Mouse (Mus musculus) intestine, embryonic 14.5 days (tissue): ENCODE results near the gene Map4k2. TPM values are rescaled to one million over a fixed set of nuclear protein-coding genes. Genes with fewer than 3 reads are reported as not detected.

Experiments
- ATAC-seq: fragments of 200-750 bp; cut with Nextera tagmentation; replicated peaks from 2 replicates; pipeline ENCODE4 v1.8.0; 2017; ENCODE audit warnings: low read depth, moderate number of reproducible peaks, moderate TSS enrichment, moderate library complexity; ENCODE audit not compliant: low FRiP score, low TSS enrichment
- DNase-seq: peaks from one replicate; pipeline ENCODE4 v3.0.0-alpha.2; 2018; ENCODE audit warnings: low spot score
- H3K27ac ChIP-seq: fragments of 300-500 bp; sonication (generic); 2 replicates; pipeline ENCODE4 v1.5.1; 2014; ENCODE audit warnings: low read depth, mild to moderate bottlenecking, control low read depth
- H3K27me3 ChIP-seq: fragments of 300-500 bp; sonication (generic); replicated peaks from 2 replicates; pipeline ENCODE4 v1.6.1; 2014; ENCODE audit warnings: low read length, control low read depth; ENCODE audit not compliant: control insufficient read depth, insufficient read depth
- H3K36me3 ChIP-seq: fragments of 300-500 bp; sonication (generic); 2 replicates; pipeline ENCODE4 v1.6.1; 2014; ENCODE audit warnings: low read length, control low read depth; ENCODE audit not compliant: control insufficient read depth, insufficient read depth
- H3K4me1 ChIP-seq: fragments of 300-500 bp; sonication (generic); replicated peaks from 2 replicates; pipeline ENCODE4 v1.6.1; 2014; ENCODE audit warnings: low read length, control low read depth, mixed read lengths; ENCODE audit not compliant: control insufficient read depth, insufficient read depth
- H3K4me2 ChIP-seq: fragments of 300-500 bp; sonication (generic); 2 replicates; pipeline ENCODE4 v1.6.1; 2014; ENCODE audit warnings: low read length
- H3K4me3 ChIP-seq: fragments of 300-500 bp; sonication (generic); 2 replicates; pipeline ENCODE4 v1.5.1; 2014; ENCODE audit warnings: low read depth, low read length, control low read depth, mixed read lengths
- H3K9ac ChIP-seq: fragments of 300-500 bp; sonication (generic); 2 replicates; pipeline ENCODE4 v1.6.1; 2014; ENCODE audit warnings: mild to moderate bottlenecking, low read length
- H3K9me3 ChIP-seq: fragments of 300-500 bp; sonication (generic); 2 replicates; pipeline ENCODE4 v1.6.1; 2016; ENCODE audit warnings: low read length, control low read depth; ENCODE audit not compliant: control insufficient read depth
- WGBS: fragments of 180-500 bp; shearing (Covaris S2); extraction: QIAGEN DNeasy Blood & Tissue Kit; methylation state at CpG from one replicate; pipeline ENCODE4 v1.1.7; 2014; 5-methylcytosine and 5-hydroxymethylcytosine counted together
- polyA plus RNA-seq: library from polyadenylated mRNA; unstranded; fragments of >200 nt; fragmentation: Nextera tagmentation; extraction: Ambion mirVana; gene quantifications from 2 replicates; pipeline ENCODE4 v1.2.1, GENCODE M21; 2014

Map4k2 gene
- polyA plus RNA-seq, 1 experiment from 2014 or later, result 7.6 TPM

- H3K4me1 ChIP-seq, result peaks cover 5% of the 10 kb centered on the region
- H3K27me3 ChIP-seq, result no peaks in the 10 kb centered on the region
- 93% methylated on average over 5 of the region's 5 CpGs for WGBS
- no peak overlapping the region for H3K4me2 ChIP-seq
- H3K9ac ChIP-seq, result no peak overlapping the region
- no peak overlapping the region for H3K27ac ChIP-seq
- ATAC-seq (no peak), DNase-seq (no peak)
- no peaks in the 10 kb centered on the region for H3K9me3 ChIP-seq
- H3K4me3 ChIP-seq, result no peak overlapping the region
- H3K36me3 ChIP-seq, result peaks cover 30% of the 10 kb centered on the region
These were observed 38.8 kb upstream of the Map4k2 start for GRCm38 (mm10) chr19:6302114-6302513.

DNA sequence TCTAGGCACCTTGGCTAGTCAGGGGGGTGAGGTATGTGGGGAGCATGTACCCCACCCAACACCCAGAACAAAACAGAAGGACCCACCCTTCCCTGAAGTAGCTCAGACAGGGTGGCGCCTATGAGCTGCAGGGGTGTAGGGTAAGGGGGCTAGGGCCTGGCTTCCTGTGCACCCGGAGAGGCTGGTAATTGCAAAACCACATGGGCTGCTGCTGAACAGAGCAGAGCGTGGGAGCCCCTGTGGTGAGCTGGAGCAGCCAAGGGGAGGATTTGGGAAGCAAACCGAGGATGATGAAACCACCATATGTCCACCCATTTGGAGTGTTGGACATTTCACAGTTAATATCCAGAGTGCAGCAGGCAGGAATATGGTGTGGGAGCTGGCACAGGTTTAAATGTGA, 38.4 kb upstream of the Map4k2 start:
- no peaks in the 10 kb centered on the region for H3K27me3 ChIP-seq
- no peak overlapping the region for H3K27ac ChIP-seq
- no peak overlapping the region for H3K9ac ChIP-seq
- no peak overlapping the region for H3K4me3 ChIP-seq
- WGBS, result 53% methylated on average over 4 of the region's 4 CpGs
- ATAC-seq (no peak), DNase-seq (no peak)
- no peak overlapping the region for H3K4me2 ChIP-seq
- H3K36me3 ChIP-seq, result peaks cover 26% of the 10 kb centered on the region
- peaks cover 8% of the 10 kb centered on the region for H3K4me1 ChIP-seq
- no peaks in the 10 kb centered on the region for H3K9me3 ChIP-seq

DNA sequence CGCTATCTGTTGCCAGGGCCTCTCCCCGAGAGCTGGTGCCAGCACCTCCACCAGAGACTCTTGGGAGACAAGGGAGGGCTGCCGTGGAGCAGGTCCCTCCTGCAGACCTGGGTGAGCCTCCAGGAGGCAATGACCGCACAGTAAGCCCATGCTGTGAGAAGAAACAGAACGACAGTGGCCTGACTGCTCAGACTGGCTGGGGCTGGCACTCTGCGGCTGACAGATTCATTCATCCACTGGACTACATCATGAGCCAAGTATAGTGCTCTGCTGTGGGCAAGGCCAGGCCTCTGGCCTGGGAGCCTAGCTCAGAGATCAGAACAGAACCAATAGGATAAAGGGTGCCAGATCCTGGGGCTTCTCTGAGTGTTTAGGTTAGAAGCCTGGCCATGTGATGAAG, 37.1 kb upstream of the Map4k2 start:
- ATAC-seq, result no peak
- 75% methylated on average over 6 of the region's 6 CpGs for WGBS
- Histone ChIP-seq H3K27ac (no peak overlapping the region), H3K4me1 (peaks cover 8% of the 10 kb centered on the region), H3K36me3 (peaks cover 13% of the 10 kb centered on the region), H3K4me2 (no peak overlapping the region), H3K4me3 (no peak overlapping the region), H3K9ac (no peak overlapping the region), H3K27me3 (no peaks in the 10 kb centered on the region), H3K9me3 (no peaks in the 10 kb centered on the region)
- no peak for DNase-seq

DNA sequence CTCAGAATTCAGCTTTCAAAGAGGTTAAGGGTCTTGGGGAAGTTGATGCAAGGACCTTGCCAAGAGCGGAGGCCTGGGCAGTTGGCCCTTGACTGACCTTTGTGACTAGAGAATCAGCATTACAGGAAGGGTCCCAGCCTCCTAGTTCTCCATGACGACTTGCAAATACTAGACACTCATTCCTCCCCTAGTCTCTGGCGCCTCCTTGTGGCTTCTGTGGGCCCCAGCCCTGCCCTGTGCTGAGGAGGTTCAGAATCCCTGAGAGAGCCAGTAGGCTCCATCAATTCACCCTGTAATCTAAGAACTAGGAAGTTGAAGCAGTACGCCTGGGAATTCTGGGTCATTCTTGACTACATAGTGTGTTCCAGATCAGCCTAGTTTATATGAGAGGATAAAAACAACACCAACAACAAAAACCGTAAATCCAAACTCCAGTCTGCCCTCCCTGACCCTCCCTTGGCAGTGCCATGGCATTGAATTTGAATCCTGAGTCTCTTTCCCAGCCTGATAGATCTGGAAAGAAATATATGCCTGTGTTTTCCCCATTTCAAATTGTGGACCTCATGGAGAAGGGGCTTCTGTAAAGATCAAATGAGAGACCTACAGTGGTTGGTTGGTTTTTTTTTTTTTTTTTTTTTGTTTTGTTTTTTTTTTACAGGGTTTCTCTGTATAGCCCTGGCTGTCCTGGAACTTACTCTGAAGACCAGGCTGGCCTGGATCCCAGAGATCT, 36.0 kb upstream of the Map4k2 start:
- H3K4me1 ChIP-seq, result peaks cover 8% of the 10 kb centered on the region
- 0 out of 2 replicates have a peak overlapping the region, but pooled peaks have one; percentile 14 for H3K27ac ChIP-seq
- H3K9me3 ChIP-seq, result no peaks in the 10 kb centered on the region
- ATAC-seq (peak; percentile 56), DNase-seq (peak; percentile 97)
- H3K9ac ChIP-seq, result no peak overlapping the region
- no peak overlapping the region for H3K4me2 ChIP-seq
- peaks cover 3% of the 10 kb centered on the region for H3K36me3 ChIP-seq
- no peak overlapping the region for H3K4me3 ChIP-seq
- H3K27me3 ChIP-seq, result no peaks in the 10 kb centered on the region
- WGBS, result 24% methylated on average over 5 of the region's 5 CpGs

DNA sequence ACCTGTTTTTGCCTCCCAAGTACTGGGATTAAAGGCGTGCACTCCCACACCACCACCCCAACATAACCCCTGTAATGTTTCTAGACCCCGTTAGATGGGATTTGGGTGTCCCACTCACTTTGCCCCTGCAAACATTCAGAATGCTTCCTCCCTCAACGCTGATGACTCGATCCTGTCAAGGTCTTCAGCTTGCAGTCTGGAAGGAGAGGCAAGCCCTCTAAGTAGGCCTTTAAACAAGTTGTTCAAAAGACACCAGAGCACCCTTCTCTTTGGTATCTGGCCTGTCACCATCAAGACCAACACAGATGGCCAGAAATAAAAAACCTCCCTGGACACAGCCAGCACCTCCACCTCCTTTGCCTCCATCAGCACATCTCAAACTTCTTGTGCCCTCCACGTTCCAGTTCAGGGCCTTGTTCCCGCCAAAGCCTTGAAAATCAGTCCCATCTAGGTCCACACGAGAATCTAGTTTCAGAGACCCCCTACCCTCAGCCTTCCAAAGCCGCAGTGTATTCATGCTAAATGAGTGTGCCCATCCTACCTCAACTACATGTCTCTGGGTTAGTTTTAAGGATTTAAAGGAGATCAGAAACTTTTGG, 35.3 kb upstream of the Map4k2 start:
- Histone ChIP-seq H3K27me3 (no peaks in the 10 kb centered on the region), H3K4me3 (peak overlapping the region; percentile 66), H3K27ac (peak overlapping the region; percentile 61; the same call in 1 of the 2 replicates), H3K36me3 (peaks cover 7% of the 10 kb centered on the region; the same call in 1 of the 2 replicates), H3K9me3 (no peaks in the 10 kb centered on the region), H3K4me1 (peaks cover 8% of the 10 kb centered on the region), H3K4me2 (peak overlapping the region; percentile 57), H3K9ac (peak overlapping the region; percentile 58)
- ATAC-seq, result no peak
- 52% methylated on average over 8 of the region's 8 CpGs for WGBS
- no peak for DNase-seq

DNA sequence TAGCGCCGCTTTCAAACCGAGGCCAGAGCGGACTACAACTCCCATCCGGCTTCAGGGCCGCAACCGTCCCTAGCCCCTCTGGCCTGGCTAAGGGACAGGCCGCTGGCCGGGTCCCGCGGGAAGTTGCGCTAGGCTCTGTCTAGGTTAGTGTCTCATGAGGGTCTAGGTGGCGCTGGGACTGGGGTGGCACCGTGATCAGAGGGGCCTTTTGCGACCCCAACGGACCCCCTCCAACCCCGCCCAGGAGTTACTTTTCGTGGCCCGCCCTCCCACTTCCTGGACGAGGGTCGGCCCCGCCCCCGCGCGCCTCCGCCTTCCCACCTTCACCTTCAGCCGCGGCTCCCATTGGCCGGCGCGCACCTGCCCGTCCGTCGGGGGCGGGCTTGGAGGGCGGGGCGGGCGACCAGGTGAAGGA, 34.8 kb upstream of the Map4k2 start, which contains the start of gene Cdc42bpg:
TSS of gene Cdc42bpg (plus strand) at position 320 of the 415 bp plus-strand sequence.
- peak; percentile 85 for ATAC-seq
- WGBS, result 2% methylated on average over 38 of the region's 38 CpGs
- Histone ChIP-seq H3K27me3 (no peaks in the 10 kb centered on the region), H3K4me1 (peaks cover 8% of the 10 kb centered on the region), H3K4me3 (peak within 1 kb of the TSS; percentile 66), H3K27ac (peak within 1 kb of the TSS; percentile 61), H3K4me2 (peak within 1 kb of the TSS; percentile 57), H3K9ac (peak within 1 kb of the TSS; percentile 58), H3K9me3 (no peaks in the 10 kb centered on the region), H3K36me3 (peaks cover 9% of the 10 kb centered on the region; the same call in 1 of the 2 replicates)
- peak; percentile 93 for DNase-seq

GRCm38 (mm10) chr19:6306586-6306985, 34.3 kb upstream of the Map4k2 start:
- WGBS, result under 1% methylated on average over 32 of the region's 34 CpGs
- H3K36me3 ChIP-seq, result peaks cover 13% of the 10 kb centered on the region; the same call in 1 of the 2 replicates
- peak overlapping the region; percentile 61; the same call in 1 of the 2 replicates for H3K27ac ChIP-seq
- DNase-seq (peak; percentile 89), ATAC-seq (peak; percentile 70)
- H3K9me3 ChIP-seq, result no peaks in the 10 kb centered on the region
- H3K27me3 ChIP-seq, result no peaks in the 10 kb centered on the region
- peak overlapping the region; percentile 58 for H3K9ac ChIP-seq
- H3K4me1 ChIP-seq, result peaks cover 8% of the 10 kb centered on the region
- H3K4me3 ChIP-seq, result peak overlapping the region; percentile 66
- H3K4me2 ChIP-seq, result peak overlapping the region; percentile 57

DNA sequence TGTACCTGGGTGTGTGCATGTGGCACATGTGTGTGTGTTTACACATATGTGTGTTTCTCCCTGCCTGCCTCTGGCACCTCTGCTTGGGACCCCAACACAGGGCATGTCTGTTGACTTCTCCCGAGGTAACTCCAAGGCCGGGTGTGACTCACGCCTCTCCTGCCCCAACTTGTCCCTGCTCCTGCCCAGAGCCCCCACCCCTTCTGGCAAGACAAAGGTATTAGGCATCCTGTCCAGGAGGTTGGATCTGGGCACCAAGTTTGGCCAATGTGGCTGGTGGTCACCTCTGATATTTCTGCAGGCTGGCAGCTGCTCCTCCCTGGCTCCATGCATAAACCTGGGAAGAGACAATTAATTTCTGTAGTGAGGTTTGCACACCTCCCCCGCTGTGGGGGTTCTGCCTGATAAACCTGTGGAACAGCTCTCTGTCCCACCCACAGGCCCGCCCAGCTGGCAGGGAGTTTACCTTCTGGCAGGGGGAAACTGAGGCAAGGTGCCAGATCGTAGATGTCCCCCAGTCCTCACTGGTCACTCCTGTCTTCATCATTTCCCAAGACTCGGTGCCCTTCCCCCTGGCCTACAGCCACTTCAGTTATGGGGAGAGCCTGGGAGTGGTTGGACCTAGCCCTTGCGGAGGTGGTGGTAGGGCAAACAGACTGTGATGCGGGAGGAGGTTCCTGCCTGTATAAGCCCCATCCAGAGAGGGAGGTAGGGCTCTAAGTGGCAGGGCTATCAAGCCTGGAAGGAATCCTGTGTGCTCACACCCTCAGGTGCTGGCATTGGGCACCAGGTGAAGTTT, 33.0 kb upstream of the Map4k2 start:
- Histone ChIP-seq H3K9me3 (no peaks in the 10 kb centered on the region), H3K4me2 (peak overlapping the region; percentile 57), H3K9ac (no peak overlapping the region), H3K4me1 (peaks cover 8% of the 10 kb centered on the region), H3K36me3 (peaks cover 24% of the 10 kb centered on the region), H3K4me3 (0 out of 2 replicates have a peak overlapping the region, but pooled peaks have one; percentile 66), H3K27me3 (no peaks in the 10 kb centered on the region), H3K27ac (no peak overlapping the region)
- DNase-seq, result no peak
- WGBS, result 66% methylated on average over 9 of the region's 9 CpGs
- no peak for ATAC-seq
